Mouse (Mus musculus): ENCODE measurements around the gene C130060K24Rik. TPM values are rescaled to one million over a fixed set of nuclear protein-coding genes. Genes with fewer than 3 reads are reported as not detected.

Gene C130060K24Rik
- 0.80 TPM in 1 of 2 replicates, not detected in the other for polyA plus RNA-seq (2012; rRNA removed)

DNA sequence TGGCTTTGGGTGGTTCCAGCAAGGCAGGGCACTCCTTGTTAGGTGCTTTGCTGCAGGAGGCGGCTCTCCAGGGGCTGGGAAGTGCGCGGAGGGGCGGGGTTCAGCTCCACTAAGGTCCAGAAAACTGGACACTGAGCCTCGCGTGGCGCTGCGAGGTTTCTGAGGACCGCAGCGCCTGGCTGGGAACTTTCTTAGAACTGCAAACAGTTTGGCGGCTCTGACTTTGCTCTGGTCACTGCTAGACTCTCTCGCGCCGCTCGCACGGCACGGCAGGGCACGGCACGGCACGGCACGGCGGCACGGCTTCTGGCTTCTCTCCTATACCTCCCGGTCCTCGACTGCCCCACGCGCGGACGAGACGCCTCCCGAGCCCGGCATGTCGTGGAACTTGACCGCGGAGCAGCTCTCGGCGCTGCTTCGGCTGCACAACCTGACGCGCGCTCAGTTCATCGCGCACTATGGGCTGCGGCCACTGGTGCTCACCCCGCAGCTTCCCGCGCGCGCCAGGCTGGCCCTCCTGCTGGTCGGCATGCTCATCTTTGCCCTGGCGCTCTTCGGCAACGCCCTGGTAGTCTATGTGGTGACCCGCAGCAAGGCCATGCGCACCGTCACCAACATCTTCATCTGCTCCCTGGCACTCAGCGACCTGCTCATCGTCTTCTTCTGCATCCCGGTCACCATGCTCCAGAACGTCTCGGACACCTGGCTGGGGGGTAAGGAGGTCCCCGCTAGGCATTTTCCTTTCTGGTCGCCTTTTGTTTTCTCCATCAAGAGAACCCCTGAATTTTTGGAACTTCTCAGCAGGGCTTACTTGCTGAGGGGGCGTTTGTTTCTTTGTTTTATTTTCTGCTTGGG, at the start of gene C130060K24Rik:
TSS of gene C130060K24Rik (plus strand) at position 188 of the 855 bp plus-strand sequence.

Other genes with a start within 250 kb of the C130060K24Rik start
- 0.08 TPM in 1 of 2 replicates, not detected in the other for gene Hpgds, start 236.2 kb upstream of the C130060K24Rik start, polyA plus RNA-seq (2012; rRNA removed)
- 0.08 and 0.27 TPM in 2 replicates for gene Tnip3, start 144.2 kb downstream of the C130060K24Rik start, polyA plus RNA-seq (2012; rRNA removed)